Mouse (Mus musculus) myocyte (in vitro differentiated cells): ENCODE measurements at regions not wholly inside any gene's neighbourhood (a gene's known extent, or its start where the extent isn't known, plus 50 kb on each side); places are given as distances from the start of the nearest gene placed in this dataset.

Source experiments
- H3K27me3 ChIP-seq: one replicate; pipeline ENCODE4 v1.6.1; 2011; ENCODE audit not compliant: control insufficient read depth, insufficient read depth, insufficient read length
- H3K36me3 ChIP-seq: one replicate; pipeline ENCODE4 v1.6.1; 2011; ENCODE audit not compliant: control insufficient read depth, insufficient read depth
- H3K4me2 ChIP-seq: one replicate; pipeline ENCODE4 v1.6.1; 2011; ENCODE audit warnings: low read depth, control low read depth
- H3K4me3 ChIP-seq: one replicate; pipeline ENCODE4 v1.5.1; 2011; ENCODE audit warnings: mild to moderate bottlenecking, control low read depth, moderate library complexity
- H3K79me2 ChIP-seq: one replicate; pipeline ENCODE4 v1.6.1; 2011; ENCODE audit not compliant: control insufficient read depth, insufficient read depth
- H3ac ChIP-seq: one replicate; pipeline ENCODE4 v1.6.1; 2011; ENCODE audit not compliant: control insufficient read depth, insufficient read length
- CEBPB ChIP-seq: IDR thresholded peaks from 2 replicates; pipeline ENCODE4 v1.6.1; 2011; ENCODE audit warnings: mild to moderate bottlenecking, moderate library complexity; ENCODE audit not compliant: poor library complexity, insufficient read depth, severe bottlenecking
- E2F4 ChIP-seq: IDR thresholded peaks from one replicate; pipeline ENCODE4 v1.6.1; 2011; ENCODE audit warnings: mild to moderate bottlenecking, control low read depth, moderate library complexity; ENCODE audit not compliant: insufficient read depth
- MAX ChIP-seq: IDR thresholded peaks from one replicate; pipeline ENCODE4 v1.6.1; 2011; ENCODE audit warnings: low read depth, mild to moderate bottlenecking, control low read depth
- MYOD1 ChIP-seq, 3 experiments: IDR thresholded peaks; one replicate each; pipeline ENCODE4 v1.6.1; 2011; ENCODE audit warnings: control low read depth in 2 of 3, low read depth in 2 of 3, mild to moderate bottlenecking in 2 of 3, moderate library complexity in 1 of 3; ENCODE audit not compliant: insufficient read length in 2 of 3, control insufficient read depth in 1 of 3
- MYOG ChIP-seq, 3 experiments: IDR thresholded peaks; one replicate each; pipeline ENCODE4 v1.6.1; 2011; ENCODE audit warnings: control low read depth in 2 of 3, low read depth in 2 of 3, mild to moderate bottlenecking in 2 of 3; ENCODE audit not compliant: insufficient read length in 2 of 3, control insufficient read depth in 1 of 3, insufficient read depth in 1 of 3
- POLR2A ChIP-seq: IDR thresholded peaks from one replicate; pipeline ENCODE4 v1.6.1; 2011; ENCODE audit warnings: low read depth, mild to moderate bottlenecking, control low read depth, moderate library complexity; ENCODE audit not compliant: insufficient read length
- POLR2AphosphoS2 ChIP-seq: IDR thresholded peaks from one replicate; pipeline ENCODE4 v1.6.1; 2011; ENCODE audit warnings: low read depth, control low read depth; ENCODE audit not compliant: insufficient read length
- REST ChIP-seq: IDR thresholded peaks from one replicate; pipeline ENCODE4 v1.6.1; 2011; ENCODE audit warnings: mild to moderate bottlenecking, control low read depth, moderate library complexity; ENCODE audit not compliant: insufficient read depth, insufficient read length
- SRF ChIP-seq: IDR thresholded peaks from one replicate; pipeline ENCODE4 v1.6.1; 2011; ENCODE audit warnings: low read depth; ENCODE audit not compliant: control insufficient read depth, insufficient read length
- TCF12 ChIP-seq: IDR thresholded peaks from one replicate; pipeline ENCODE4 v1.6.1; 2011; ENCODE audit warnings: mild to moderate bottlenecking, control low read depth; ENCODE audit not compliant: poor library complexity, insufficient read depth, severe bottlenecking
- TCF3 ChIP-seq: IDR thresholded peaks from one replicate; pipeline ENCODE4 v1.6.1; 2011; ENCODE audit warnings: low read depth, control low read depth; ENCODE audit not compliant: insufficient read length
- USF1 ChIP-seq: IDR thresholded peaks from one replicate; pipeline ENCODE4 v1.6.1; 2011; ENCODE audit warnings: low read depth, mild to moderate bottlenecking, control low read depth, moderate library complexity

DNA sequence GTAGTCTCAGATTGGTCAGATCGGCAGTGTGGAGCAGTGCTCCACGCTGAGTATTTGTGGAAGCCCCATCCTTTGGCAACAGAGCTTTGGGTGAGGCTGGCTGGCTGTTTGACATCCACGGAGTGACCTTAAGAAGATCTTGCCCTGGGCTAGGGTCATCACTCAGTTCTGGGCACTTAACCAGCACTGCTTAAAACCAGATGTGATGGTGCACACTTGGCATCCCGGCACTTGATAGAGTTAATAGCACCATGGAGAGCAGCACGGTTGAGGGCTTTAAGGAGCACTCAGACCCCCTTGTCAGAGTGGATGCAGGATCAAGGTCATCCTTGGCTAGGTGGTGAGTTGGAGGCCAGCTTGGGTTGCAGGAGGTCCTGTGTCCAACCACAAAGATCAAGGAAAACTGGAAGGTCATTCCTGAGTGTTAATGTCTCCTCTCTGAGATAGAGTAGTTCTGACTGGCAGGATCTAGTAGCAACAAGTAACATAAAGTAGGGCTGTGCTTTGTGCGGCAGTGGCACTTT, 70.2 kb upstream of the Mrps10 start:
- Histone ChIP-seq H3K27me3 (no peaks in the 10 kb centered on the region), H3K79me2 (no peaks in the 10 kb centered on the region), H3K36me3 (no peaks in the 10 kb centered on the region), H3ac (no peak overlapping the region), H3K4me3 (no peak overlapping the region), H3K4me2 (no peak overlapping the region)
- TF ChIP-seq REST, result peak; percentile 28
- TF ChIP-seq POLR2A, result no peak

- no peaks in the 10 kb centered on the region for H3K79me2 ChIP-seq
- no peak overlapping the region for H3K4me2 ChIP-seq
- H3K4me3 ChIP-seq, result no peak overlapping the region
- H3K27me3 ChIP-seq, result no peaks in the 10 kb centered on the region
- TF ChIP-seq MYOD1 (IDR thresholded peaks at IDR 0.05; ENCODE audit: control insufficient read depth in 1 of 3, insufficient read length in 2 of 3, low read depth in 2 of 3) (no peak), E2F4 (no peak), TCF12 (no peak), SRF (no peak), USF1 (no peak), POLR2AphosphoS2 (no peak), REST (no peak), TCF3 (no peak), CEBPB (no peak), MYOG (IDR thresholded peaks at IDR 0.05; ENCODE audit: control insufficient read depth in 1 of 3, insufficient read depth in 1 of 3, insufficient read length in 2 of 3, low read depth in 2 of 3) (no peak), MAX (no peak), POLR2A (no peak)
- H3ac ChIP-seq, result no peak overlapping the region
- no peaks in the 10 kb centered on the region for H3K36me3 ChIP-seq
Observed at GRCm38 (mm10) chr17:47297965-47298364, 70.7 kb upstream of the Mrps10 start.

DNA sequence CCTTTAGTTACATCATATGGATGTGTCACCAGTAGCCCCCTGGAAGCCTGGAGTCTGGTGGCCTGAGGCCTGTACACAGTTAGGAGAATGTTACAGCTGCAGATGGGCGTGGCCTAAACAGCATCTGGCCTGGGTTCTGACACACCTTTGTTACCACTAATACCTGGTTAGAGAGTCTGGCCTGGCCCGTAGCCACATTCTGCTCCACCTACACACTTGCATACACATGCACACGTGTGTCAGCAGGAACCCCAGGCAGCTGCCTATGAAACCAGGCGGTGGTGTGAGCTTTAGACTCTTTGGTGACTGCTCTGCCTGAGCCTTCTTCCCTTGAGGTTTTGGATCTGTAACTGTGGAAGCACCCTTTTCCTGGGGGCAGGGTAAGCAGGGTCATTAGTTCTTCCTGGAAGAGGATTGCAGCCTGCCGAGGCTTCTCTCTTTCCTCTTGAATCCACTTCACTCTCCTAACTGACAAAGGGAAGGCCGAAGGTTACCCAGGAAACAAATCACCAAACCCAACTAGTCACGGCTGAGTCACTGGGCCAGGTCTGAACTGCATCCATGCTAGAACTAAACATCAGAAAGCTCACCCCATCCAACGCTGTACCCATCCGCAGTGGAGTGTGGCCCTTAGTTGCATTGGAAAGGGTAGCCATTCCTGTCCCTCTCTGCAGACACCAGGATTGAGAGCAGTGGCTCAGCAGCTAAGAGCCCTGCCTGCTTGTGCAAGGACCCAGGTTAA, 71.8 kb upstream of the Mrps10 start:
- no peak overlapping the region for H3ac ChIP-seq
- H3K4me3 ChIP-seq, result no peak overlapping the region
- H3K36me3 ChIP-seq, result no peaks in the 10 kb centered on the region
- H3K4me2 ChIP-seq, result no peak overlapping the region
- no peaks in the 10 kb centered on the region for H3K27me3 ChIP-seq
- TF ChIP-seq CEBPB, result no peak
- TF ChIP-seq SRF, result no peak
- TF ChIP-seq USF1, result no peak
- no peaks in the 10 kb centered on the region for H3K79me2 ChIP-seq

DNA sequence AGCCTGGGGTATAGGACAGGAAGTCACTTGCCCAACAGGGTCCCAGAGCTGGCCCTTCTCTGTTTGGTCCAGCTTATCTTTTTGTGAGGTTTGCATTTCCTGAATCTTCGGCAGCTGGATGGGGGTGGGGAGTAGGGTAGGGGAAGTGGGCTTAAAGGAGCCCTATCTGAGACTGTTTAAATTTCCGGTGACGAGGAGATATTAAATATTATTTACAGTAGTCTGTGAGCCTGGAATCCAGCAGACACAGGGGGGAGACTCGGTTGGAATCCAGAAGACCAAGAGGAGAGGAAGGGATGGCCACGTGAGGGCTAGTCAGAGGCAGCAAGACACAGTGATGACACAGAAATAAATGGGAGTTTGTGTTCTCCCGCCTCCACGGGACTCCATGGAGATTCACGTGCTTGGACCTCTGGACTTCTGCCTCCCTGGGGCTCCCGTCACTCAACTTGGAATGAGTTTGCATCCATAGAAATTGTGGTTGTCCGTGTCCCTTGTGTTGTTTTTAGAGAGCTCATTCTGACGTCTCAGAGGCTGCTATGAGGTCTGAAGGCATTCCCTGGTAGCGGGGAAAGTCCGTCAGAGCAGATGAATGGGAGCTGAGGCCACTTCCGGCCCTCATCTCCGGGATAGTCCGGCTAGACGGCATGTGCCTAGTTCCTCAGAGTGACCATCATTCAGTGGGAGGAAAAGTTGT, 73.2 kb upstream of the Mrps10 start:
- no peak for TF ChIP-seq E2F4
- TF ChIP-seq TCF12, result no peak
- TF ChIP-seq MYOG (IDR thresholded peaks at IDR 0.05; ENCODE audit: control insufficient read depth in 1 of 3, insufficient read depth in 1 of 3, insufficient read length in 2 of 3, low read depth in 2 of 3), result no peak
- TF ChIP-seq USF1, result peak; percentile 72
- TF ChIP-seq MYOD1 (IDR thresholded peaks at IDR 0.05; ENCODE audit: control insufficient read depth in 1 of 3, insufficient read length in 2 of 3, low read depth in 2 of 3), result peak in 1 of 3 experiments; percentile 10
- H3K27me3 ChIP-seq, result no peaks in the 10 kb centered on the region
- no peaks in the 10 kb centered on the region for H3K36me3 ChIP-seq
- no peak overlapping the region for H3K4me3 ChIP-seq
- H3ac ChIP-seq, result no peak overlapping the region
- no peaks in the 10 kb centered on the region for H3K79me2 ChIP-seq
- peak overlapping the region; percentile 65 for H3K4me2 ChIP-seq

GRCm38 (mm10) chr17:47294091-47294534, 74.6 kb upstream of the Mrps10 start:
- TF ChIP-seq REST, result no peak
- TF ChIP-seq MAX, result no peak
- no peak for TF ChIP-seq SRF
- TF ChIP-seq TCF3, result no peak
- TF ChIP-seq E2F4, result no peak
- TF ChIP-seq USF1, result no peak
- TF ChIP-seq CEBPB, result no peak
- no peak for TF ChIP-seq POLR2AphosphoS2
- TF ChIP-seq TCF12, result peak; percentile 47
- TF ChIP-seq MYOD1 (IDR thresholded peaks at IDR 0.05; ENCODE audit: control insufficient read depth in 1 of 3, insufficient read length in 2 of 3, low read depth in 2 of 3), result peak; percentile 32 to 53 (median 42)
- TF ChIP-seq MYOG (IDR thresholded peaks at IDR 0.05; ENCODE audit: control insufficient read depth in 1 of 3, insufficient read depth in 1 of 3, insufficient read length in 2 of 3, low read depth in 2 of 3), result peak; percentile 12 to 69 (median 67)
- no peak for TF ChIP-seq POLR2A
- H3K4me2 ChIP-seq, result peak overlapping the region; percentile 65
- no peaks in the 10 kb centered on the region for H3K79me2 ChIP-seq
- H3K4me3 ChIP-seq, result no peak overlapping the region
- no peaks in the 10 kb centered on the region for H3K27me3 ChIP-seq
- H3K36me3 ChIP-seq, result no peaks in the 10 kb centered on the region
- H3ac ChIP-seq, result no peak overlapping the region
